Mouse (Mus musculus) activated CD4-positive, CD25-positive, alpha-beta regulatory T cell, adult 9 weeks (primary cell): Measurements from ENCODE around the gene Slc31a2. TPM values are rescaled to one million over a fixed set of nuclear protein-coding genes. Genes with fewer than 3 reads are reported as not detected.

Experiments
- polyA plus RNA-seq: library from polyadenylated mRNA; unstranded; fragments of 100-300 nt; shearing (Covaris generic); gene quantifications from one replicate; pipeline ENCODE4 v1.2.1, GENCODE M21; 2017

The Slc31a2 gene
- 19.2 TPM for polyA plus RNA-seq

DNA sequence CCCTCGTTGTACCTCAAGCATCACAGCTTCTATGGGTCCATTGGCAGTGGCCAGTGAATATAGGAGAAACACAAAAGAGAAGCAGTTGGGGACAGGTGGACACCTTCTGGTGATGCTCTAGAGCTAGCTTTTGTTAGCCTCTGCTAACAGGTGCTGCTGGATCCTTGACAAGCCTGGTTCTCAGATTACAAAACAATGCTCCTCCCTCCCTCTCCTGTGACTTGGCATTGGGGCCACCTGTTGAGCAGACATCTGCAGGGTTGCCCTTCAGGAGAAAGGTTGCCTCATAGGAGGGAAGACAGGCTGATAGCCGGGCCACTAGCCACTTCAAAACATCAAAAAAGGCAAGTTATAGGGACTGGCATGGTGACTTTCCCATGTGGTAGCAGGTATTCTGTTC, at the start of gene Slc31a2:
TSS of gene Slc31a2 (plus strand) at position 287 of the 400 bp plus-strand sequence.

DNA sequence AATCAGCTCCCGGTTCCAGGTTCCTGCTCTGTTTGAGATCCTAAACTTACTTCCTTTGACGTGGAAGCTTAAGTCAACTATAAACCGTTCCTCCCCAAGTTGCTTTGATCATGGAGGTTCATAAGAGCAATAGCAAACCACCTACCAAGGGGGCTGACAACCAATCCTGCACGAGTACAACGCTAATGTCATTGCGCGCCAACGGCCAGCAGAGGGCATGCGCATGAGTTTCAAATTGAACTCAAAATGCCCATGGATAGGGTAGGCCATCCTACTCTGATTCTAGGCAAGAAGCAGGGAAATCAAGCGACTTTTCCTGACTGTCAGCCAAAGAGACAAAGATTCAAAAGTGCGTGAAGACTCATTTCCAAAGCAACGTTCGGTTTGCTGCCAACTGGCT, 31.6 kb upstream of the Slc31a2 start, which contains the start of gene Zfp37:
TSS of gene Zfp37 (minus strand) at position 279 of the 400 bp plus-strand sequence.

Other genes with a start within 250 kb of the Slc31a2 start
- not detected for gene Mup20, start 208.4 kb upstream of the Slc31a2 start, polyA plus RNA-seq
- gene Mup3, start 175.2 kb upstream of the Slc31a2 start, polyA plus RNA-seq = not detected
- not detected for gene Mup21, start 111.7 kb upstream of the Slc31a2 start, polyA plus RNA-seq
- not detected for gene Zfp37, start 31.5 kb upstream of the Slc31a2 start, polyA plus RNA-seq
- gene Fkbp15, start 98.0 kb downstream of the Slc31a2 start, polyA plus RNA-seq = 63.5 TPM
- 9.3 TPM for gene Slc31a1, start 98.2 kb downstream of the Slc31a2 start, polyA plus RNA-seq
- 108 TPM for gene Cdc26, start 146.1 kb downstream of the Slc31a2 start, polyA plus RNA-seq
- 27.6 TPM for gene Prpf4, start 146.2 kb downstream of the Slc31a2 start, polyA plus RNA-seq
- not detected for gene Rnf183, start 172.7 kb downstream of the Slc31a2 start, polyA plus RNA-seq
- gene Wdr31, start 208.3 kb downstream of the Slc31a2 start, polyA plus RNA-seq = 0.46 TPM
- 3.5 TPM for gene Bspry, start 217.5 kb downstream of the Slc31a2 start, polyA plus RNA-seq
- 1.1 TPM for gene Hdhd3, start 240.9 kb downstream of the Slc31a2 start, polyA plus RNA-seq